Mouse (Mus musculus): Measurements from ENCODE around the gene Abl1.

DNA sequence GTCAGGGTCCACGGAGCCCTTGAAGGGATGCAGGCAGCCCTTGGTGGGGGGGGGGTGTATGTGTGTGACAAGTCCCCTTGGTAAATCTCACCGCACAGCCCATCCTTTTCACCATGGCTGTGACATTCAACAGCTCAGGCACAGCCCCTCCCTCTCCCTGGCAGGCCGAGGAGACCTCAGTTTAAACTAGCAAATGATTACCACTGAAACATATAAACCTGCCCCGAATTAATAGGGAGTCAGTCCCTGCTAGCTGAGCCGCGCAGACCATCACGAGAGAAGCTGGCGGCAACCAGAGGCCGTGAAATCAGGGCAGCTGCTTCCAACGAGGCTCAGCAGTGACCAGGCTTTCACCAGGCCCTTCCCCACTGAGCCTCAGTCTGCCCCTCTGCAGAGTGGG is 147.9 kb downstream of the Abl1 start:
- TF ChIP-seq CTCF (IDR thresholded peaks at IDR 0.05; ENCODE audit: low read depth): no peak
- TF ChIP-seq EP300 (IDR thresholded peaks at IDR 0.05; ENCODE audit: low read depth): no peak
